Mouse (Mus musculus) kidney, embryonic 16.5 days (tissue): ENCODE data around the gene Gm20816. TPM values are rescaled to one million over a fixed set of nuclear protein-coding genes. Genes with fewer than 3 reads are reported as not detected.
"Not testable (repeated sequence)": the region's sequence is repeated elsewhere in the genome, so short reads cannot be mapped to it uniquely, and the experiment has no call there.

Experiments used
- ATAC-seq: fragments of 200-750 bp; cut with Nextera tagmentation; 2 replicates; pipeline ENCODE4 v1.8.0; 2017; ENCODE audit warnings: moderate TSS enrichment; ENCODE audit not compliant: low FRiP score, low TSS enrichment
- H3K27ac ChIP-seq: fragments of 300-500 bp; sonication (generic); 2 replicates; pipeline ENCODE4 v1.5.1; 2014; ENCODE audit warnings: low read length
- H3K27me3 ChIP-seq: fragments of 300-500 bp; sonication (generic); 2 replicates; pipeline ENCODE4 v1.6.1; 2014; ENCODE audit warnings: low read length, control low read depth, mixed read lengths; ENCODE audit not compliant: insufficient read depth
- H3K36me3 ChIP-seq: fragments of 300-500 bp; sonication (generic); 2 replicates; pipeline ENCODE4 v1.6.1; 2014; ENCODE audit warnings: low read length, control low read depth, mixed read lengths; ENCODE audit not compliant: insufficient read depth
- H3K4me1 ChIP-seq: fragments of 300-500 bp; sonication (generic); 2 replicates; pipeline ENCODE4 v1.6.1; 2014; ENCODE audit warnings: low read length, control low read depth, mixed read lengths; ENCODE audit not compliant: insufficient read depth
- H3K4me2 ChIP-seq: fragments of 300-500 bp; sonication (generic); replicated peaks from 2 replicates; pipeline ENCODE4 v1.6.1; 2014; ENCODE audit warnings: low read depth, low read length
- H3K4me3 ChIP-seq: fragments of 300-500 bp; sonication (generic); 2 replicates; pipeline ENCODE4 v1.5.1; 2014; ENCODE audit warnings: mild to moderate bottlenecking, low read length
- H3K9ac ChIP-seq: fragments of 300-500 bp; sonication (generic); replicated peaks from 2 replicates; pipeline ENCODE4 v1.6.1; 2014; ENCODE audit warnings: low read length
- H3K9me3 ChIP-seq: fragments of 300-500 bp; sonication (generic); 2 replicates; pipeline ENCODE4 v1.6.1; 2016; ENCODE audit warnings: low read length, control low read depth
- WGBS: fragments of 180-500 bp; shearing (Covaris S2); extraction: QIAGEN DNeasy Blood & Tissue Kit; methylation state at CpG from one replicate; pipeline ENCODE4 v1.1.7; 2014; 5-methylcytosine and 5-hydroxymethylcytosine counted together
- polyA plus RNA-seq: library from polyadenylated mRNA; unstranded; fragments of >200 nt; fragmentation: Nextera tagmentation; extraction: Ambion mirVana; gene quantifications from 2 replicates; pipeline ENCODE4 v1.2.1, GENCODE M21; 2015

Gm20816 gene
- not detected in 2 replicates for polyA plus RNA-seq

GRCm38 (mm10) chrY:68537655-68538054 lies at the start of gene Gm20816:
Gene Gm20816 (plus strand): TSS chrY:68537955.
- not testable (repeated sequence) for H3K9ac ChIP-seq, ATAC-seq, H3K4me1 ChIP-seq, H3K36me3 ChIP-seq, H3K4me2 ChIP-seq, H3K9me3 ChIP-seq, H3K27me3 ChIP-seq, H3K27ac ChIP-seq, H3K4me3 ChIP-seq
- WGBS = no CpG with 5 or more reads among the region's 3 CpGs

Other genes starting within 250 kb of the Gm20816 start
- gene Gm20937, start 243.1 kb upstream of the Gm20816 start, polyA plus RNA-seq = not detected in 2 replicates